Mouse (Mus musculus) activated CD4-positive, CD25-positive, alpha-beta regulatory T cell, adult 4 months (primary cell): Measurements from ENCODE around the gene Pfn3. TPM values are rescaled to one million over a fixed set of nuclear protein-coding genes. Genes with fewer than 3 reads are reported as not detected.

ENCODE experiments used
- ATAC-seq: one replicate; pipeline ENCODE4 v1.8.0; 2017
- polyA plus RNA-seq, 2 experiments: library from polyadenylated mRNA; unstranded; fragments of 100-300 nt; shearing (Covaris generic); gene quantifications; one replicate each; pipeline ENCODE4 v1.2.1; 2017

The Pfn3 gene
- polyA plus RNA-seq, 2 experiments from 2014 or later: not detected

GRCm38 (mm10) chr13:55392933-55393332 is 22.1 kb downstream of the Pfn3 start:
- no peak for ATAC-seq

- ATAC-seq: no peak
Measured at GRCm38 (mm10) chr13:55391626-55392029, 23.4 kb downstream of the Pfn3 start.

GRCm38 (mm10) chr13:55390644-55391043 is 24.4 kb downstream of the Pfn3 start:
- no peak for ATAC-seq

GRCm38 (mm10) chr13:55381790-55382189 is 33.2 kb downstream of the Pfn3 start:
- ATAC-seq: no peak

GRCm38 (mm10) chr13:55378907-55379580 is 36.0 kb downstream of the Pfn3 start:
- no peak for ATAC-seq

GRCm38 (mm10) chr13:55375877-55376276 is 39.2 kb downstream of the Pfn3 start:
- no peak for ATAC-seq

- ATAC-seq: no peak
Measured at GRCm38 (mm10) chr13:55374206-55374924, 40.7 kb downstream of the Pfn3 start.

GRCm38 (mm10) chr13:55371740-55372139 is 43.3 kb downstream of the Pfn3 start:
- no peak for ATAC-seq

- no peak for ATAC-seq
Measured at GRCm38 (mm10) chr13:55371007-55371681, 43.9 kb downstream of the Pfn3 start.

- no peak for ATAC-seq
Measured at GRCm38 (mm10) chr13:55370234-55370633, 44.8 kb downstream of the Pfn3 start.

GRCm38 (mm10) chr13:55369531-55370114 is 45.4 kb downstream of the Pfn3 start, which contains the start of gene Rgs14:
Gene Rgs14 (plus strand): TSS chr13:55369732.
- peak; percentile 97 for ATAC-seq

- no peak for ATAC-seq
Measured at GRCm38 (mm10) chr13:55368401-55368800, 46.6 kb downstream of the Pfn3 start.

Other genes with a start within 250 kb of the Pfn3 start
- gene Nsd1, start 205.4 kb downstream of the Pfn3 start, polyA plus RNA-seq: 10 to 100 TPM; 53.0 to 53.8 TPM
- gene Prelid1, start 94.7 kb downstream of the Pfn3 start, polyA plus RNA-seq: 100 to 1,000 TPM; 282 to 313 TPM
- 10 to 100 TPM; 10.3 to 13.3 TPM for gene Rab24, start 93.3 kb downstream of the Pfn3 start, polyA plus RNA-seq
- 10 to 100 TPM in 1 of 2 experiments, 1 to 10 TPM in 1; 9.2 to 12.4 TPM for gene Mxd3, start 85.4 kb downstream of the Pfn3 start, polyA plus RNA-seq
- gene Lman2, start 52.4 kb downstream of the Pfn3 start, polyA plus RNA-seq: 10 to 100 TPM; 46.7 to 58.6 TPM
- 10 to 100 TPM; 51.5 to 69.6 TPM for gene Rgs14, start 45.5 kb downstream of the Pfn3 start, polyA plus RNA-seq
- gene Slc34a1, start 17.0 kb downstream of the Pfn3 start, polyA plus RNA-seq: not detected
- gene F12, start 11.6 kb upstream of the Pfn3 start, polyA plus RNA-seq: not detected
- 10 to 100 TPM; 38.6 to 43.6 TPM for gene Grk6, start 29.8 kb upstream of the Pfn3 start, polyA plus RNA-seq
- gene Prr7, start 49.0 kb upstream of the Pfn3 start, polyA plus RNA-seq: not detected
- under 1 TPM in 1 of 2 experiments, not detected in 1; 0.25 TPM for gene Dbn1, start 72.9 kb upstream of the Pfn3 start, polyA plus RNA-seq
- gene Pdlim7, start 98.4 kb upstream of the Pfn3 start, polyA plus RNA-seq: 10 to 100 TPM in 1 of 2 experiments, 1 to 10 TPM in 1; 7.4 to 14.4 TPM
- gene Dok3, start 114.1 kb upstream of the Pfn3 start, polyA plus RNA-seq: 1 to 10 TPM in 1 of 2 experiments, not detected in 1; 2.7 TPM
- gene Ddx41, start 121.4 kb upstream of the Pfn3 start, polyA plus RNA-seq: 10 to 100 TPM; 46.8 to 54.5 TPM
- 10 to 100 TPM; 21.6 to 26.7 TPM for gene Fam193b, start 155.9 kb upstream of the Pfn3 start, polyA plus RNA-seq
- gene Tmed9, start 158.5 kb upstream of the Pfn3 start, polyA plus RNA-seq: 100 to 1,000 TPM; 152 to 296 TPM
- gene B4galt7, start 184.7 kb upstream of the Pfn3 start, polyA plus RNA-seq: 10 to 100 TPM; 24.5 to 30.2 TPM
- 10 to 100 TPM; 31.7 to 39.9 TPM for gene Caml, start 207.8 kb upstream of the Pfn3 start, polyA plus RNA-seq
- 10 to 100 TPM; 59.1 to 64.8 TPM for gene Ddx46, start 219.8 kb upstream of the Pfn3 start, polyA plus RNA-seq